Mouse (Mus musculus): ENCODE results near the gene Ccna2. TPM values are rescaled to one million over a fixed set of nuclear protein-coding genes. Genes with fewer than 3 reads are reported as not detected.

The Ccna2 gene
- polyA plus RNA-seq, 1 experiment from 2014 or later, result 240 TPM

Other genes with a start within 250 kb of the Ccna2 start
- 68.6 and 70.2 TPM in 2 replicates for gene Anxa5, start 96.3 kb downstream of the Ccna2 start, polyA plus RNA-seq (2015; fragmentation: Nextera tagmentation; extraction: Ambion mirVana)
- gene 1810062G17Rik, start 96.2 kb downstream of the Ccna2 start, polyA plus RNA-seq (2015; fragmentation: Nextera tagmentation; extraction: Ambion mirVana), result 0.85 and 0.90 TPM in 2 replicates
- gene Gm11549, start 50.3 kb downstream of the Ccna2 start, polyA plus RNA-seq (2015; fragmentation: Nextera tagmentation; extraction: Ambion mirVana), result not detected in 2 replicates
- 56.8 and 57.3 TPM in 2 replicates for gene Exosc9, start 19.5 kb downstream of the Ccna2 start, polyA plus RNA-seq (2015; fragmentation: Nextera tagmentation; extraction: Ambion mirVana)
- gene Bbs7, start 41.3 kb upstream of the Ccna2 start, polyA plus RNA-seq (2015; fragmentation: Nextera tagmentation; extraction: Ambion mirVana), result 9.0 and 9.7 TPM in 2 replicates
- 0.15 and 0.46 TPM in 2 replicates for gene Trpc3, start 118.0 kb upstream of the Ccna2 start, polyA plus RNA-seq (2015; fragmentation: Nextera tagmentation; extraction: Ambion mirVana)